ENCODE assay signal across 9 mouse cellular contexts in genomic region chr9:107981684-107982605, GRCm38 (mm10). TPM values are rescaled to one million over a fixed set of nuclear protein-coding genes. Genes with fewer than 3 reads are reported as not detected.
DNase-seq lines count a peak whose midpoint lies in the region; ATAC-seq and TF ChIP-seq lines count a peak whose summit lies in the region.
"Had no signal": no experiment of that assay in that cellular context is flagged by ENCODE, and none has a peak within 500 bp of the region (broad histone marks: within the 10 kb centered on the region; RNA-seq: fewer than 3 reads in every experiment).

No protein-coding gene starts in this region.

- H3K27me3 ChIP-seq in kidney, embryonic 15.5 days: no peaks in the 10 kb centered on the region
- H3K27me3 ChIP-seq in heart, embryonic 16.5 days (ENCODE audit: control insufficient read depth, insufficient read depth, low read length): no peaks in the 10 kb centered on the region
- H3K27me3 ChIP-seq in midbrain, embryonic 14.5 days (ENCODE audit: control insufficient read depth, insufficient read depth, low read length): peaks cover 13% of the 10 kb centered on the region; the same call in 1 of the 2 replicates

- H3K4me1 ChIP-seq in kidney, embryonic 15.5 days: peaks cover 61% of the 10 kb centered on the region
- peaks cover 8% of the 10 kb centered on the region for H3K4me1 ChIP-seq in cortical plate, adult 2 months (ENCODE audit: control insufficient read depth, insufficient read depth, low read length)
- peaks cover 49% of the 10 kb centered on the region for H3K4me1 ChIP-seq in heart, embryonic 16.5 days (ENCODE audit: control insufficient read depth, insufficient read depth, low read length)
- H3K4me1 ChIP-seq in midbrain, embryonic 14.5 days (ENCODE audit: control insufficient read depth, insufficient read depth, low read length): 0 out of 2 replicates have a peak, but pooled peaks cover 8% of the 10 kb centered on the region

- DNase-seq in kidney, adult 11 months: no peak
- peak; percentile 52 to 58 for DNase-seq in layer of hippocampus, postnatal 36 days
- DNase-seq in midbrain, embryonic 14.5 days: no peak
- DNase-seq in cerebellum, postnatal 25 days: no peak

- H3K4me2 ChIP-seq in kidney, embryonic 15.5 days: peak overlapping the region; percentile 82
- H3K4me2 ChIP-seq in heart, embryonic 16.5 days (ENCODE audit: low read depth, low read length): peak overlapping the region; percentile 88
- no peak overlapping the region for H3K4me2 ChIP-seq in midbrain, embryonic 14.5 days (ENCODE audit: low read length)

- H3K9me3 ChIP-seq in kidney, embryonic 15.5 days (replicated peaks): no peaks in the 10 kb centered on the region
- no peaks in the 10 kb centered on the region for H3K9me3 ChIP-seq in heart, embryonic 16.5 days (replicated peaks; ENCODE audit: control insufficient read depth, low read length)
- no peaks in the 10 kb centered on the region for H3K9me3 ChIP-seq in midbrain, embryonic 14.5 days (ENCODE audit: control insufficient read depth, low read length)

- no peak for TF ChIP-seq CTCF in cortical plate, adult 2 months (IDR thresholded peaks at IDR 0.05; ENCODE audit: extremely low read depth, insufficient read depth, low read length)

- 30% methylated on average over 7 of the region's 7 CpGs for WGBS in kidney, embryonic 15.5 days
- 43% methylated on average over 7 of the region's 7 CpGs for WGBS in heart, embryonic 16.5 days
- WGBS in midbrain, embryonic 14.5 days: 67% methylated on average over 7 of the region's 7 CpGs

- ATAC-seq in kidney, embryonic 15.5 days (replicated peaks; ENCODE audit: low FRiP score): peak; percentile 44
- 0 out of 2 replicates have a peak, but pooled peaks have one; percentile 2 for ATAC-seq in heart, embryonic 16.5 days (replicated peaks; ENCODE audit: extremely low read depth, insufficient read depth, low FRiP score)
- ATAC-seq in midbrain, embryonic 14.5 days (ENCODE audit: low FRiP score, low TSS enrichment): no peak
- no peak for ATAC-seq in activated CD4-positive, CD25-positive, alpha-beta regulatory T cell, adult 4 months

- no peak for TF ChIP-seq POLR2A in cortical plate, adult 2 months (IDR thresholded peaks at IDR 0.05; ENCODE audit: extremely low read depth, insufficient read depth, low read length)

- no peaks in the 10 kb centered on the region for H3K36me3 ChIP-seq in kidney, embryonic 15.5 days
- H3K36me3 ChIP-seq in heart, embryonic 16.5 days (ENCODE audit: control insufficient read depth, insufficient read depth): peaks cover 5% of the 10 kb centered on the region; the same call in 1 of the 2 replicates
- no peaks in the 10 kb centered on the region for H3K36me3 ChIP-seq in midbrain, embryonic 14.5 days (ENCODE audit: control insufficient read depth, insufficient read depth, low read length)

- H3K27ac ChIP-seq in kidney, embryonic 15.5 days: peak overlapping the region; percentile 100
- H3K27ac ChIP-seq in cortical plate, adult 2 months (ENCODE audit: insufficient read depth, low read length): peak overlapping the region; percentile 93
- H3K27ac ChIP-seq in heart, embryonic 16.5 days (ENCODE audit: low read length): peak overlapping the region; percentile 99
- H3K27ac ChIP-seq in midbrain, embryonic 14.5 days (replicated peaks; ENCODE audit: low read depth, low read length): peak overlapping the region; percentile 65

- peak overlapping the region; percentile 61 for H3K9ac ChIP-seq in kidney, embryonic 15.5 days
- peak overlapping the region; percentile 81 for H3K9ac ChIP-seq in heart, embryonic 16.5 days (ENCODE audit: low read length)
- H3K9ac ChIP-seq in midbrain, embryonic 14.5 days (replicated peaks; ENCODE audit: low read length): no peak overlapping the region; the same call in 1 of the 2 replicates

- H3K4me3 ChIP-seq in kidney, embryonic 15.5 days (replicated peaks): peak overlapping the region; percentile 77
- H3K4me3 ChIP-seq in cortical plate, adult 2 months (ENCODE audit: insufficient read depth, low read length): no peak overlapping the region
- peak overlapping the region; percentile 83 for H3K4me3 ChIP-seq in heart, embryonic 16.5 days (ENCODE audit: low read length)
- no peak overlapping the region for H3K4me3 ChIP-seq in midbrain, embryonic 14.5 days (replicated peaks; ENCODE audit: low read depth, low read length)

RNA-seq across cellular contexts. Expression of gene Gm20661, which starts 0.9 kb away (rescaled TPM):
- polyA plus RNA-seq in kidney, embryonic 15.5 days (2015; fragmentation: Nextera tagmentation; extraction: Ambion mirVana): 4.5 and 6.2 TPM in 2 replicates
- polyA plus RNA-seq in cortical plate, adult 2 months (2012; rRNA removed): 0.15 and 0.35 TPM in 2 replicates
- polyA plus RNA-seq in heart, embryonic 16.5 days (2015; fragmentation: Nextera tagmentation; extraction: Ambion mirVana): 2.6 and 3.0 TPM in 2 replicates
- 1 to 10 TPM; 1.2 to 2.3 TPM for total RNA-seq in layer of hippocampus, postnatal 36 days (2021)
- 0.47 and 0.49 TPM in 2 replicates for polyA plus RNA-seq in midbrain, embryonic 14.5 days (2014; fragmentation: Nextera tagmentation; extraction: Ambion mirVana)
- polyA plus RNA-seq in activated CD4-positive, CD25-positive, alpha-beta regulatory T cell, adult 4 months (2017; shearing (Covaris generic)): not detected
- polyA plus RNA-seq: large intestine, adult 2 months had no signal

RNA-seq across cellular contexts. Expression of gene Inka1, which starts 3.7 kb away (rescaled TPM):
- polyA plus RNA-seq in kidney, embryonic 15.5 days (2015; fragmentation: Nextera tagmentation; extraction: Ambion mirVana): 61.7 and 70.4 TPM in 2 replicates
- polyA plus RNA-seq in cortical plate, adult 2 months (2012; rRNA removed): 4.8 and 7.4 TPM in 2 replicates
- polyA plus RNA-seq in heart, embryonic 16.5 days (2015; fragmentation: Nextera tagmentation; extraction: Ambion mirVana): 40.9 and 44.0 TPM in 2 replicates
- total RNA-seq in layer of hippocampus, postnatal 36 days (2021): 10 to 100 TPM; 10.3 to 10.6 TPM
- 12.1 and 13.3 TPM in 2 replicates for polyA plus RNA-seq in midbrain, embryonic 14.5 days (2014; fragmentation: Nextera tagmentation; extraction: Ambion mirVana)
- polyA plus RNA-seq in activated CD4-positive, CD25-positive, alpha-beta regulatory T cell, adult 4 months (2017; shearing (Covaris generic)): under 1 TPM; 0.33 to 0.51 TPM

RNA-seq across cellular contexts. Expression of gene Uba7, which starts 6.6 kb away (rescaled TPM):
- 22.2 and 30.9 TPM in 2 replicates for polyA plus RNA-seq in kidney, embryonic 15.5 days (2015; fragmentation: Nextera tagmentation; extraction: Ambion mirVana)
- 13.5 and 14.9 TPM in 2 replicates for polyA plus RNA-seq in cortical plate, adult 2 months (2012; rRNA removed)
- polyA plus RNA-seq in heart, embryonic 16.5 days (2015; fragmentation: Nextera tagmentation; extraction: Ambion mirVana): 24.1 and 24.2 TPM in 2 replicates
- 1 to 10 TPM; 4.6 to 5.2 TPM for total RNA-seq in layer of hippocampus, postnatal 36 days (2021)
- 2.6 and 5.0 TPM in 2 replicates for polyA plus RNA-seq in midbrain, embryonic 14.5 days (2014; fragmentation: Nextera tagmentation; extraction: Ambion mirVana)
- polyA plus RNA-seq in activated CD4-positive, CD25-positive, alpha-beta regulatory T cell, adult 4 months (2017; shearing (Covaris generic)): 100 to 1,000 TPM; 132 to 138 TPM

RNA-seq across cellular contexts. Expression of gene Cdhr4, which starts 10.4 kb away (rescaled TPM):
- 6.9 and 12.6 TPM in 2 replicates for polyA plus RNA-seq in kidney, embryonic 15.5 days (2015; fragmentation: Nextera tagmentation; extraction: Ambion mirVana)
- polyA plus RNA-seq in cortical plate, adult 2 months (2012; rRNA removed): 1.9 and 4.2 TPM in 2 replicates
- polyA plus RNA-seq in heart, embryonic 16.5 days (2015; fragmentation: Nextera tagmentation; extraction: Ambion mirVana): 4.6 TPM in 2 replicates
- 1 to 10 TPM; 3.7 to 5.5 TPM for total RNA-seq in layer of hippocampus, postnatal 36 days (2021)
- polyA plus RNA-seq in midbrain, embryonic 14.5 days (2014; fragmentation: Nextera tagmentation; extraction: Ambion mirVana): 1.1 and 1.2 TPM in 2 replicates
- 1 to 10 TPM in 1 of 2 experiments, under 1 TPM in 1; 0.93 to 2.5 TPM for polyA plus RNA-seq in activated CD4-positive, CD25-positive, alpha-beta regulatory T cell, adult 4 months (2017; shearing (Covaris generic))

RNA-seq across cellular contexts. Expression of gene Gm20662, which starts 14.2 kb away (rescaled TPM):
- polyA plus RNA-seq in kidney, embryonic 15.5 days (2015; fragmentation: Nextera tagmentation; extraction: Ambion mirVana): 0.74 and 1.4 TPM in 2 replicates
- 4.5 and 5.6 TPM in 2 replicates for polyA plus RNA-seq in cortical plate, adult 2 months (2012; rRNA removed)
- 0.36 and 0.76 TPM in 2 replicates for polyA plus RNA-seq in heart, embryonic 16.5 days (2015; fragmentation: Nextera tagmentation; extraction: Ambion mirVana)
- total RNA-seq in layer of hippocampus, postnatal 36 days (2021): 1 to 10 TPM; 1.6 to 3.8 TPM
- 0.72 TPM in 1 of 2 replicates, not detected in the other for polyA plus RNA-seq in midbrain, embryonic 14.5 days (2014; fragmentation: Nextera tagmentation; extraction: Ambion mirVana)
- polyA plus RNA-seq in activated CD4-positive, CD25-positive, alpha-beta regulatory T cell, adult 4 months (2017; shearing (Covaris generic)): not detected

Comparison
In these comparisons a context has a peak if more than half of its experiments do, and no peak if none do; other contexts are left out.
1. ATAC-seq: peak in kidney, embryonic 15.5 days (single experiment) and heart, embryonic 16.5 days (single experiment); none in midbrain, embryonic 14.5 days (single experiment) and activated CD4-positive, CD25-positive, alpha-beta regulatory T cell, adult 4 months (single experiment).
2. H3K4me3 ChIP-seq: peak in kidney, embryonic 15.5 days (single experiment) and heart, embryonic 16.5 days (single experiment); none in cortical plate, adult 2 months (single experiment) and midbrain, embryonic 14.5 days (single experiment).
3. DNase-seq: peak in layer of hippocampus, postnatal 36 days (2 of 2); none in kidney, adult 11 months (single experiment), midbrain, embryonic 14.5 days (single experiment) and cerebellum, postnatal 25 days (0 of 2).
4. Peak in every context shown above with its lines, with median percentiles within 50 percentile points of each other: H3K27ac ChIP-seq.